Mouse (Mus musculus): ENCODE measurements at regions not wholly inside any gene's neighbourhood (a gene's known extent, or its start where the extent isn't known, plus 50 kb on each side); places are given as distances from the start of the nearest gene placed in this dataset.

DNA sequence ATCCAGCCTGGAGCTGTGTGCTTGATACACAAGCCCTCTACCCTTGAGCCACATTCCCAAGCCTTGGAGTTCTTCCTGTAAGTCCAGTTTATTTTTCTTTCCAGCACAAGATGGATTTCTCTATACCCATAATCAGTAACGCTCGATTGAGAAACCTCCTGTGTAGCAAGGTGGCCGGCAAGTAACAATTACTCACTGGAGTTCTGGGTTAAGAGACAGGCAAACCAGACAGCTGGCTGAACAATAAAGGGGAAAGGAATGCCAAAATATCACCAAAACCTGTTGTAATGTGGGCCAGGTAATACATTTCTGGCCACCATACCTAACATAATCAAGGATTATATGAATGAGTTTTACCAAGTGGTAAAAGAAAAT lies 102.8 kb upstream of the Jade1 start:
- H3K27me3 ChIP-seq (ENCODE audit: insufficient read depth, low read length): no peaks in the 10 kb centered on the region
- no peak overlapping the region for H3K4me2 ChIP-seq (ENCODE audit: low read depth, low read length, poor library complexity, severe bottlenecking)
- H3K4me3 ChIP-seq (ENCODE audit: low read depth, low read length): no peak overlapping the region
- no peak for ATAC-seq (ENCODE audit: low FRiP score)
- H3K9me3 ChIP-seq (ENCODE audit: low read length): no peaks in the 10 kb centered on the region
- no peak for DNase-seq (ENCODE audit: low spot score)
- H3K27ac ChIP-seq (ENCODE audit: low read depth, low read length): no peak overlapping the region
- no peak for TF ChIP-seq CTCF (IDR thresholded peaks at IDR 0.05)
- WGBS: 73% methylated on average over 3 of the region's 3 CpGs
- H3K4me1 ChIP-seq (ENCODE audit: insufficient read depth, low read length): no peaks in the 10 kb centered on the region
- no peaks in the 10 kb centered on the region for H3K36me3 ChIP-seq (ENCODE audit: insufficient read depth, low read length)
- H3K9ac ChIP-seq (replicated peaks; ENCODE audit: low read length, poor library complexity, severe bottlenecking): no peak overlapping the region

DNA sequence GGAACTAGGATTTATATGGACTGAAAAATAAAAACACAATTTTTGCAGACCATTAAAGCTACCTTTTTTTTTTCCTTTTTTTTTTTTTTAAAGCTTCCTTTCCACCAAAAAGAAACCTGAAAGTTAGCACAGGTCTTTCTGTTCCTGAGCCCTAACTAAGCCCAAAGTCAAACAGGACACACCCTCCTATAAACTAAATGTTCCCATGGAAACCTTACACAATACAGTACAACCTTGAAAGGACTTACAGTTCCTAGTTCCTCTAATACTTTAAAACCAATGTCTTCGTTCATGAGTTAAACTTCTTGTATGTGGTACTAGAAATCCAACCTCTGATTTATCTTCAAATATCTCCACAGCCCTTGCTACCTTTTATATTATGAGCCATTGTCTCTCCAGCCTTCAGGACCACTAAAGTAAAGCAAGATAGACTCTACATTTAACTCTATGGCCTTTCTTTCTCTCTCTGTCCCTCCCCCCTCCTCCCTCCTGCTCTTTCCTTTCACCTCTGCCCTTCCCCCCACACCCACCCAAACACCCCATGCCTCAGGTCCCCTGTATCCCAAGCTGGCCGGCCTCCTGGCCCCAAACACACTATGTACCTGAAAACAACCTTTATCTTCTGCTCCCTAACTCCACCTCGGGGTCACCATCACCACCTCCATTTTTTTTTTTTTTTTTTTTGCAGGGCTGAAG lies 103.4 kb upstream of the Jade1 start:
- 81% methylated on average over 3 of the region's 3 CpGs for WGBS

DNA sequence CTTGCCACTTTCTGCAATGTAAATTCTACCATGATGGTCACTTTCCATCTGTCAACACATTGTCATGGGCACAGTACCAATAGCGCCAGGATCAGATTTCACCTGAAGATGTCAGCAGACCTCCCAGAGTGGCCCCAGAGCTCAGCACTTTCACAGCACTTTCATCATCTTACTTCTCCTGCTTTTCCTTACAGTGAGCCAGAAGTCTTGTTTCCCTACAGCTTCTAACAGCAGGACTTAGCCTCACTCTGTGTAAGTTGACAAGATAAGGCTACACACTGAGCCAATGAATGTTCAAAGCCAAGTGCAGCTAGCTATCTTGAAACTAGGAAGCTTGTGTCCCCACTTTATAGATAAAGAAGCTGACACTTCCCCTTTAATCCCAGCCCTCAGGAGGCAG lies 104.8 kb upstream of the Jade1 start:
- no peak for TF ChIP-seq CTCF (IDR thresholded peaks at IDR 0.05)
- no peak for DNase-seq (ENCODE audit: low spot score)
- ATAC-seq (ENCODE audit: low FRiP score): no peak
- Histone ChIP-seq H3K4me1 (ENCODE audit: insufficient read depth, low read length) (no peaks in the 10 kb centered on the region), H3K9me3 (ENCODE audit: low read length) (no peaks in the 10 kb centered on the region), H3K9ac (replicated peaks; ENCODE audit: low read length, poor library complexity, severe bottlenecking) (no peak overlapping the region), H3K36me3 (ENCODE audit: insufficient read depth, low read length) (no peaks in the 10 kb centered on the region), H3K27ac (ENCODE audit: low read depth, low read length) (no peak overlapping the region), H3K4me3 (ENCODE audit: low read depth, low read length) (no peak overlapping the region), H3K27me3 (ENCODE audit: insufficient read depth, low read length) (no peaks in the 10 kb centered on the region), H3K4me2 (ENCODE audit: low read depth, low read length, poor library complexity, severe bottlenecking) (no peak overlapping the region)
- WGBS: 63% methylated on average over 1 of the region's 1 CpGs

More for the DNA sequence above, 103.4 kb upstream of the Jade1 start:
- H3K27me3 ChIP-seq (ENCODE audit: insufficient read depth, low read length): no peaks in the 10 kb centered on the region
- H3K9ac ChIP-seq (replicated peaks; ENCODE audit: low read length, poor library complexity, severe bottlenecking): no peak overlapping the region
- H3K27ac ChIP-seq (ENCODE audit: low read depth, low read length): no peak overlapping the region
- ATAC-seq (ENCODE audit: low FRiP score) (no peak), DNase-seq (ENCODE audit: low spot score) (no peak)
- no peaks in the 10 kb centered on the region for H3K4me1 ChIP-seq (ENCODE audit: insufficient read depth, low read length)
- H3K4me2 ChIP-seq (ENCODE audit: low read depth, low read length, poor library complexity, severe bottlenecking): no peak overlapping the region
- TF ChIP-seq CTCF (IDR thresholded peaks at IDR 0.05): no peak
- H3K36me3 ChIP-seq (ENCODE audit: insufficient read depth, low read length): no peaks in the 10 kb centered on the region
- no peaks in the 10 kb centered on the region for H3K9me3 ChIP-seq (ENCODE audit: low read length)
- H3K4me3 ChIP-seq (ENCODE audit: low read depth, low read length): no peak overlapping the region

- ATAC-seq (ENCODE audit: low FRiP score) (no peak), DNase-seq (ENCODE audit: low spot score) (no peak)
- TF ChIP-seq CTCF (IDR thresholded peaks at IDR 0.05): no peak
These were observed 111.2 kb upstream of the Jade1 start for GRCm38 (mm10) chr3:41444243-41444753.

DNA sequence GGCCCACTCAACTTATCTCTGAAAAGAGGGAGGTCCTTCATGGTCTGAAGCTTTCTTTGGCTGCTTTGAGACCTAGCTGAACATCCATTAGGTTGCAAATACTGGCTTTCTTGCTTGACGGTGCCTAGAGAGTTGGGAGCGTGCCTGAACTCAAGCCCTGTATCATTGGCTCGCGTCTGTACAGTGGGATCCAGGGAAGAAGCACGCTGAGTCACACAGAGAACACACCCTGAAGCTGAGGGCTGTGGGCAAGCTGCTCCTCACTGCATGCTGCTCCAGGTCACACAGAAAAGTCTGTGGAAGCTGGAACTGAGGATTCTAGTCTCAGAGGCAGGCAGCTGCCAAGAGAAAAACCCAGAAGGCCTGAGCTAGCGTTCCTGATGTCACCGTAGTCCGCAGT lies 119.3 kb upstream of the Jade1 start:
- H3K9ac ChIP-seq (replicated peaks; ENCODE audit: low read length, poor library complexity, severe bottlenecking): no peak overlapping the region
- DNase-seq (ENCODE audit: low spot score): no peak
- no peaks in the 10 kb centered on the region for H3K36me3 ChIP-seq (ENCODE audit: insufficient read depth, low read length)
- H3K9me3 ChIP-seq (ENCODE audit: low read length): no peaks in the 10 kb centered on the region
- H3K4me3 ChIP-seq (ENCODE audit: low read depth, low read length): no peak overlapping the region
- H3K27ac ChIP-seq (ENCODE audit: low read depth, low read length): no peak overlapping the region
- no peaks in the 10 kb centered on the region for H3K27me3 ChIP-seq (ENCODE audit: insufficient read depth, low read length)
- H3K4me1 ChIP-seq (ENCODE audit: insufficient read depth, low read length): no peaks in the 10 kb centered on the region
- WGBS: 95% methylated on average over 8 of the region's 8 CpGs
- no peak for ATAC-seq (ENCODE audit: low FRiP score)
- no peak for TF ChIP-seq CTCF (IDR thresholded peaks at IDR 0.05)
- H3K4me2 ChIP-seq (ENCODE audit: low read depth, low read length, poor library complexity, severe bottlenecking): no peak overlapping the region

More at GRCm38 (mm10) chr3:41444243-41444753, 111.2 kb upstream of the Jade1 start:
- H3K9ac ChIP-seq (replicated peaks; ENCODE audit: low read length, poor library complexity, severe bottlenecking): no peak overlapping the region
- H3K4me1 ChIP-seq (ENCODE audit: insufficient read depth, low read length): no peaks in the 10 kb centered on the region
- H3K4me2 ChIP-seq (ENCODE audit: low read depth, low read length, poor library complexity, severe bottlenecking): no peak overlapping the region
- no peaks in the 10 kb centered on the region for H3K9me3 ChIP-seq (ENCODE audit: low read length)
- no peaks in the 10 kb centered on the region for H3K36me3 ChIP-seq (ENCODE audit: insufficient read depth, low read length)
- no peaks in the 10 kb centered on the region for H3K27me3 ChIP-seq (ENCODE audit: insufficient read depth, low read length)
- H3K4me3 ChIP-seq (ENCODE audit: low read depth, low read length): no peak overlapping the region
- WGBS: 87% methylated on average over 9 of the region's 9 CpGs
- no peak overlapping the region for H3K27ac ChIP-seq (ENCODE audit: low read depth, low read length)

DNA sequence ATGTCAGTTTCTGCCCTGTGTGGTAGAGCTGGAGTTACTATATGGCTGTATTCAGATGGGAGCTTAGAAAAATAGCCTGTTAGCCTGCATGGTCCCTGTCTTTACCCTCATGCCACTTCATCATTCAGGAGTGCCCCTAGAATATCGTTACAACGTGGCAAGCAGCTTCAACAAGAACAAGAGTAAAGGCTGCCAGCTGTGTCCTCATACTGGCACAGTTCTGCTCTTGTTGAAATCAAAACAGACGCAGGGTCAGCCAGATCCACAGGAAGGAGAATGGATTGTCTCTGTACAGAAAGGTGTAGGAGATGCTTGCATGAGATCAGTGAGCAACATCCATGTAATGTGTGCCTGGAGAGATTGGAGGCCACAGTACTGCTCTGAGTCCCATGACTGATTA lies 122.4 kb upstream of the Jade1 start:
- H3K36me3 ChIP-seq (ENCODE audit: insufficient read depth, low read length): no peaks in the 10 kb centered on the region
- no peak overlapping the region for H3K4me2 ChIP-seq (ENCODE audit: low read depth, low read length, poor library complexity, severe bottlenecking)
- no peak for ATAC-seq (ENCODE audit: low FRiP score)
- no peak for DNase-seq (ENCODE audit: low spot score)
- WGBS: 74% methylated on average over 3 of the region's 3 CpGs
- no peak overlapping the region for H3K9ac ChIP-seq (replicated peaks; ENCODE audit: low read length, poor library complexity, severe bottlenecking)
- H3K4me1 ChIP-seq (ENCODE audit: insufficient read depth, low read length): no peaks in the 10 kb centered on the region
- no peak for TF ChIP-seq CTCF (IDR thresholded peaks at IDR 0.05)
- H3K4me3 ChIP-seq (ENCODE audit: low read depth, low read length): no peak overlapping the region
- H3K27me3 ChIP-seq (ENCODE audit: insufficient read depth, low read length): no peaks in the 10 kb centered on the region
- H3K27ac ChIP-seq (ENCODE audit: low read depth, low read length): no peak overlapping the region
- no peaks in the 10 kb centered on the region for H3K9me3 ChIP-seq (ENCODE audit: low read length)
